Mouse (Mus musculus) kidney, postnatal 25 days (tissue): Measurements from ENCODE around the gene Ttc5.
"Not testable (repeated sequence)": the region's sequence is repeated elsewhere in the genome, so short reads cannot be mapped to it uniquely, and the experiment has no call there.

ENCODE experiments used
- DNase-seq, 2 experiments: peaks; one replicate each; pipeline ENCODE4 v3.0.0; 2021; ENCODE audit warnings: mixed read lengths in 2 of 2

Gene Ttc5

DNA sequence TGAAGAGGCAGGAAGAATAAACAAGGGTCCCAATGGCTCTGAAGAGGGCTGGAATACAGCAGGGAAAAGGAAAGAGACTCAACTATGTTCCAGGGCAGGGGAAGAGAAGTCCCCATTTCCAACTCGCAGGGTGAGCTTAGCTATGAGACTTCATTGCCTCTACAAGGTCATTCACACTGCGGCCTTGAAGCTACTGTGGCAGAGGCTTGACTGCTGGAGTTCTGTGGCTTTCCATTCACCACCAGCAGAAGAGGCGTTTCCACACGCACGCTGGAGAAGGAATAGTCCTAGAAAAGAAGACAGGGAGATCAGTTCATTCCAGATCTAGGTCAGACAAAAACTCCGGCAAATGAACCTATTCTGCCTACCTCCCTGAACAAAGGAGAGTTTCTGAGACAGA, 19.6 kb downstream of the Ttc5 start:
- no peak for DNase-seq

DNA sequence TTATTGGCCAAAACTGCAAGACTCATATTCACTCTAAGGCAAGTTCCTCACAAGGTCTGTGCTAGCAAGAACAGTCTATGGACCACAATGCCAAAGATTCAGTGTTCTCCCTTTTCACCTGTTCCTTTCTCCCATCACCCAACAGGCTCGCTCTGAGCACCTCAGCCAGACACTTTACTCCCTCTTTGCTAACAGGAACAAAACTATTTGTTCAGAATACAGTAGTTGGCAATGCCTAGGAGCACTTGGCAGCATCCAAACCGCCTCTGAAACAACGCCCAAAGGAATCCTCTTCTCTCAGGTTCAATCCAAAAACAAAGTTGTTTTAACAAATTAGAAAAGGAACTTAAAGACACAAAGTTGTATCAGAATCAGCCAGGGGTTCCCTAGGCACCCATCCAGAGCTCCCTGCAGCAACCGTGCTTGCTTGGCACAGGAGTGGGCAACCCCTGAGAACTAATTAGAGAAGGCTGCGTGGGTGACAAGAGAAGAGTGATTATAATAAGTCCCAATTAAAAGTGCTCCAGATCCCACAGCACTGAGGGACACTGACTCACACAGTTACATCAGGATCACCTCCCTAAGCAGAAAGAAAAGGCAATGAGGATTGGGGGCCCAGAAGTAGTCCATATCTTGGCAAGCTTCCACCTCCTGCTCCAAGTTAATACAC, 26.8 kb downstream of the Ttc5 start:
- no peak for DNase-seq

DNA sequence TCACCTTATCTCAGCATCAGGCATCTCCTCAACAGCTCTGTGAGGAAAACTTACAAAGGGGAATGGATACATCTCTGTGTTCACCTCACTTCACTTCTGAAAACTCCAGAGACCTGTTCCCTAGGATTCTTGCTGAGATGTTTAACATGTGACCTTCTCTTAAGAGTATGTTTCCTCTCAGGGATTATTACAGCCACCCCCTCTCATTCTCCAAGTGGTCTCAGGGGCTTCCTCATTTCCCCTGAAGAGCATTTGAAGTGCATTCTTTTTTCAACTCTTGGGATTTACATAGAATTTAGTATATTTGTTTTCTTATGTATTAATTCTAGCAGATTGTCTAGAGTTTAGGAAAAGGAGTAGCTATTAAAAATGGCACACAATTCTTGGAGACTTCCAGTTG, 40.3 kb downstream of the Ttc5 start, which contains the start of gene Olfr749:
Gene Olfr749, minus strand, starts transcription at position 101 of the 400 bp plus-strand sequence.
- no peak for DNase-seq

DNA sequence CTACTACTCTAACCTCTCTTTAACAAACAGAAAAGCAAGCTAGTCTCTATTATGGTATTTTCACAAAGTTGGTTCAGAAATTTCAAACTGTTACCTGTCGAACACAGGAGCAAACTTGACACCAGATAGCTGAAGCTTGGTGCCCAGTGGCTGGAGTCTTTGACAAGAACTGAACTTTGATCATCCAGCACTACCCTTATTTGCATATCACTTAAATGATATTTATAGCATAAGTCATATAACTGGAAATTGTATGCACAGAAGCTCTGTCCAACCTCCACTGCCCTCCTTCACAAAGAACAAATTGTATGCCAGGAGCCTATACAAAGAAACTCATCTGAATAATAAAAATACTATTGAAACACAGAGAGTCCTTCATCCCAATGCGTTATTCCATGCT, 43.7 kb downstream of the Ttc5 start:
- no peak for DNase-seq

DNA sequence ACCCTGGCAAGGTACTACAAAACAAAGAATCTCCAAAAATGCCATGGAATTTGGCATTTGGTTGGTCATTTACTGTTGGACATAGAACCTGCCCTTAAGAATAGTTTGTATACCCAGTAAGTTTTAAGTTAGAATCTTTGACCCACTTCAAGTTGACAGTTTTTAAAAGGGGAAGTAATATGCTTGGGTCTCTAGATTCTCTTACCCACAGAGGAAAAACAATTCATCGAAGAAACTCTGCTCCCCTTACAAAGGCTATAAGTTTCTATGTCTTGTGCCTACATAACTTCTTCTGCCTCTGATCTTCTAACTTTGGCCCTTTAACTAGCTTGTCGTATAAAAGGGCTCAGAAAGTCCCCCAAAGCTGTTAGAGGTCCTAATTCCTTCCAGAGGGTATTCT, 45.0 kb downstream of the Ttc5 start:
- no peak for DNase-seq

DNA sequence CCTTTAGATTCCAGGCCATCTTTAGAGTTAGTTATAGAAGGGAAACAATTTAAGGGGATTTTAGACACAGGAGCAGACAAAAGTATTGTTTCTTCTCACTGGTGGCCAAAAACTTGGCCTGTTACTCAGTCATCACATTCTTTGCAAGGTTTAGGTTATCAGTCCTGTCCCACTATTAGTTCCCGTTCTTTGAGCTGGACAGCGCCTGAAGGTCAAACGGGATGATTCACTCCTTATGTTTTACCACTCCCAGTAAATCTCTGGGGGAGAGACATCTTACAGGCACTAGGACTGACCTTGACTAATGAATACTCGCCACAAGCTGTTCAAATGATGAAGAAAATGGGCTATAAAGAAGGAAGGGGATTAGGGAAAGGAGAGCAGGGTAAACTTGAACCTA, 62.9 kb downstream of the Ttc5 start:
- not testable (repeated sequence) for DNase-seq

DNA sequence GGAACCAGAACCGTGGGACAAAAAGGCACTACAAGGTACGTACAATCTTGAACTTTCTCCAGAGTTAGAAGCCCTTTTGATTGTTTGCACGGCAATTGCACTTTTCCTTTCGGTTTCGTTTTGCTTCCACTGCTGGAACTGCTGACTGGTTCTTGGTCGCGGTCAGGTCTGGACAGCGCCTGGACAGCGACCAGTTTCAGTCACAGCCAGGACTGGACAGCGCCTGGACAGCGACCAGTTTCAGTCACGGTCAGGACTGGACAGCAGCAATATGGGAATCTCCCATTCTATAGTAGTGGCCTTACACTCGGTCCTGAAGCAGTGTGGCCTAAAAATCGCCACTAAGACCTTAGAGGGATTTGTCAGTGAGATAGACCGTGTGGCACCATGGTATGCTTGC, 65.4 kb downstream of the Ttc5 start:
- DNase-seq = not testable (repeated sequence)
